Mouse (Mus musculus) heart, adult 2 months (tissue): ENCODE data around the gene Pou3f3.

Source experiments
- CTCF ChIP-seq: fragments of 200-600 bp; IDR thresholded peaks from 2 replicates; pipeline ENCODE4 v1.8.1; 2022; ENCODE audit warnings: antibody characterized with exemption, mild to moderate bottlenecking, moderate library complexity
- EP300 ChIP-seq: fragments of 200-500 bp; IDR thresholded peaks from 2 replicates; pipeline ENCODE4 v1.6.1; 2011; ENCODE audit warnings: low read depth, low read length, control low read depth; ENCODE audit not compliant: insufficient read depth
- POLR2A ChIP-seq: fragments of 200-500 bp; IDR thresholded peaks from 2 replicates; pipeline ENCODE4 v1.6.1; 2011; ENCODE audit warnings: mild to moderate bottlenecking, low read depth, low read length, control low read depth; ENCODE audit not compliant: insufficient read depth

GRCm38 (mm10) chr1:42686194-42687131 is 9.1 kb upstream of the Pou3f3 start:
- TF ChIP-seq CTCF = no peak
- no peak for TF ChIP-seq POLR2A
- no peak for TF ChIP-seq EP300
